Mouse (Mus musculus): ENCODE measurements at regions not wholly inside any gene's neighbourhood (a gene's known extent, or its start where the extent isn't known, plus 50 kb on each side); places are given as distances from the start of the nearest gene placed in this dataset.

- DNase-seq (ENCODE audit: low read depth, low spot score): no peak
These were observed 380.7 kb upstream of the Chrm3 start for GRCm38 (mm10) chr13:10741391-10741790.

- DNase-seq (ENCODE audit: low read depth, low spot score): no peak
These were observed 365.1 kb upstream of the Chrm3 start for GRCm38 (mm10) chr13:10725745-10726171.

GRCm38 (mm10) chr13:10725335-10725734 is 364.7 kb upstream of the Chrm3 start:
- DNase-seq (ENCODE audit: low read depth, low spot score): no peak

GRCm38 (mm10) chr13:10720639-10721038 is 360.0 kb upstream of the Chrm3 start:
- DNase-seq (ENCODE audit: low read depth, low spot score): no peak

- no peak for DNase-seq (ENCODE audit: low read depth, low spot score)
These were observed 350.8 kb upstream of the Chrm3 start for GRCm38 (mm10) chr13:10711451-10711850.

GRCm38 (mm10) chr13:10710909-10711308 is 350.3 kb upstream of the Chrm3 start:
- no peak for DNase-seq (ENCODE audit: low read depth, low spot score)

- DNase-seq (ENCODE audit: low read depth, low spot score): no peak
These were observed 336.5 kb upstream of the Chrm3 start for GRCm38 (mm10) chr13:10697146-10697545.

GRCm38 (mm10) chr13:10696181-10696977 is 335.7 kb upstream of the Chrm3 start:
- DNase-seq (ENCODE audit: low read depth, low spot score): no peak

GRCm38 (mm10) chr13:10691307-10691706 is 330.7 kb upstream of the Chrm3 start:
- DNase-seq (ENCODE audit: low read depth, low spot score): no peak

- no peak for DNase-seq (ENCODE audit: low read depth, low spot score)
These were observed 326.7 kb upstream of the Chrm3 start for GRCm38 (mm10) chr13:10687379-10687778.

- DNase-seq (ENCODE audit: low read depth, low spot score): no peak
These were observed 293.4 kb upstream of the Chrm3 start for GRCm38 (mm10) chr13:10654086-10654422.

GRCm38 (mm10) chr13:10653376-10654085 is 292.9 kb upstream of the Chrm3 start:
- no peak for DNase-seq (ENCODE audit: low read depth, low spot score)

- DNase-seq (ENCODE audit: low read depth, low spot score): no peak
These were observed 276.2 kb upstream of the Chrm3 start for GRCm38 (mm10) chr13:10636859-10637258.

- no peak for DNase-seq (ENCODE audit: low read depth, low spot score)
These were observed 269.8 kb upstream of the Chrm3 start for GRCm38 (mm10) chr13:10630467-10630866.

- DNase-seq (ENCODE audit: low read depth, low spot score): no peak
These were observed 259.0 kb upstream of the Chrm3 start for GRCm38 (mm10) chr13:10619661-10620060.

GRCm38 (mm10) chr13:10618421-10618954 is 257.8 kb upstream of the Chrm3 start:
- no peak for DNase-seq (ENCODE audit: low read depth, low spot score)

GRCm38 (mm10) chr13:10574951-10575350 is 214.3 kb upstream of the Chrm3 start:
- no peak for DNase-seq (ENCODE audit: low read depth, low spot score)

- no peak for DNase-seq (ENCODE audit: low read depth, low spot score)
These were observed 206.2 kb upstream of the Chrm3 start for GRCm38 (mm10) chr13:10566825-10567224.

- DNase-seq (ENCODE audit: low read depth, low spot score): no peak
These were observed 196.9 kb upstream of the Chrm3 start for GRCm38 (mm10) chr13:10557559-10557958.

- DNase-seq (ENCODE audit: low read depth, low spot score): no peak
These were observed 193.9 kb upstream of the Chrm3 start for GRCm38 (mm10) chr13:10554595-10554994.

GRCm38 (mm10) chr13:10542723-10543122 is 182.1 kb upstream of the Chrm3 start:
- no peak for DNase-seq (ENCODE audit: low read depth, low spot score)

GRCm38 (mm10) chr13:10540197-10540940 is 179.7 kb upstream of the Chrm3 start:
- DNase-seq (ENCODE audit: low read depth, low spot score): no peak
